Comparison of ENCODE assay signal across 16 mouse cellular contexts in genomic region chr6:91623646-91624045, GRCm38 (mm10).
"Had no signal": no experiment of that assay in that cellular context is flagged by ENCODE, and none has a peak within 500 bp of the region (broad histone marks: within the 10 kb centered on the region; RNA-seq: fewer than 3 reads in every experiment).

No protein-coding gene starts in this region.

- H3K27me3 ChIP-seq: neural tube, embryonic 13.5 days; neural tube, embryonic 15.5 days; stomach, embryonic 15.5 days had no signal

- H3K9me3 ChIP-seq: neural tube, embryonic 13.5 days; neural tube, embryonic 15.5 days; stomach, embryonic 15.5 days had no signal

- DNase-seq: retina, postnatal 1 day; right cerebral cortex, adult 18-20 months; right cerebral cortex, postnatal 14 days; right cerebral cortex, postnatal 25 days; right cerebral cortex, postnatal 4 days; spleen, adult 18-20 months; thymus, adult 18-20 months; thymus, adult 2 months; thymus, postnatal 14 days; thymus, postnatal 25 days; thymus, postnatal 36 days; thymus, postnatal 4 days had no signal

- H3K9ac ChIP-seq: neural tube, embryonic 13.5 days; neural tube, embryonic 15.5 days; stomach, embryonic 15.5 days had no signal

- H3K4me2 ChIP-seq: neural tube, embryonic 13.5 days; neural tube, embryonic 15.5 days; stomach, embryonic 15.5 days had no signal

- H3K36me3 ChIP-seq: neural tube, embryonic 13.5 days; neural tube, embryonic 15.5 days; stomach, embryonic 15.5 days had no signal

- H3K4me1 ChIP-seq: neural tube, embryonic 13.5 days; neural tube, embryonic 15.5 days; stomach, embryonic 15.5 days had no signal

- H3K4me3 ChIP-seq: neural tube, embryonic 13.5 days; neural tube, embryonic 15.5 days; stomach, embryonic 15.5 days had no signal

- H3K27ac ChIP-seq: neural tube, embryonic 13.5 days; neural tube, embryonic 15.5 days; stomach, embryonic 15.5 days; stomach, postnatal 0 days had no signal
